Mouse (Mus musculus) embryo, embryonic 10.5 days (tissue): ENCODE data around the gene Ccser1.

Experiments used
- DNase-seq: peaks from one replicate; pipeline ENCODE4 v3.0.0-alpha.2; 2015; ENCODE audit warnings: low spot score

The Ccser1 gene

DNA sequence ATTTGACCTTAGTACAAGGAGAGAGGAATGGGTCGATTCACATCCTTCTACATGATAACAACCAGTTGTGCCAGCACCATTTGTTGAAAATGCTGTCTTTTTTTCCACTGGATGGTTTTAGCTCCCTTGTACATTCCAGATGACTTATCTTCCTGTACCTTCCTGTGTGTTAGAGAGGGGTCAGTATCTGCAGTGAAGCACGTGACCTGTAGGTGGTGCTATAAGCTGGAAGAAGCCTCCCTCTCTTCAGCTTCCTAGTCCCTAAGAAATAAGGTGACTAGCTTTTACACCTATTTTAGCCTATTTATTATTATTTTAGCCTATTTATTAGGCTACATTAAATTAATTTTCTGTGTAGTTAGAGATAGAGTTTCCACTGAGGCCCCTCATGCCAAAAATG, 506.9 kb downstream of the Ccser1 start:
- peak; percentile 50 for DNase-seq

DNA sequence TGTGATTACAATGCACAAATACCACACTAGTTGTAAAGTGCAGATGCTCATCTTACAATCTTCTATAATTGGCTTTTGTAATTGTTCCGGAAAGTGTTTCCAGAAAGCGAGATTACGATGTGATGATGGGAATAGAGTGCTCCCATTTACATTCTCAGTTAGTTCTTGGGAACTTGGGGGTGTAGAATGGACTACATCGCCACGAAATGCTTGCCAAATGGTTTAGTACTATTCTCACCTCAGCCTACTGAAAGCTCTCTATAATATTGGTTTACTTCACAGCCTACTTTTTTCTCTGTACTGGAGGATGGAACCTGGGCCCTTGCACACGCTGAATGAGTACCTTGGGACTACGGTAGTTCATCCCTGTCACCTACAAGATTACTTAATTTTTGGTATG, 522.9 kb downstream of the Ccser1 start:
- DNase-seq: no peak

- no peak for DNase-seq
These were observed 541.1 kb downstream of the Ccser1 start for GRCm38 (mm10) chr6:61721220-61721619.

GRCm38 (mm10) chr6:61729065-61729464, 548.9 kb downstream of the Ccser1 start:
- no peak for DNase-seq

GRCm38 (mm10) chr6:61730088-61730880, 550.2 kb downstream of the Ccser1 start:
- DNase-seq: no peak

DNA sequence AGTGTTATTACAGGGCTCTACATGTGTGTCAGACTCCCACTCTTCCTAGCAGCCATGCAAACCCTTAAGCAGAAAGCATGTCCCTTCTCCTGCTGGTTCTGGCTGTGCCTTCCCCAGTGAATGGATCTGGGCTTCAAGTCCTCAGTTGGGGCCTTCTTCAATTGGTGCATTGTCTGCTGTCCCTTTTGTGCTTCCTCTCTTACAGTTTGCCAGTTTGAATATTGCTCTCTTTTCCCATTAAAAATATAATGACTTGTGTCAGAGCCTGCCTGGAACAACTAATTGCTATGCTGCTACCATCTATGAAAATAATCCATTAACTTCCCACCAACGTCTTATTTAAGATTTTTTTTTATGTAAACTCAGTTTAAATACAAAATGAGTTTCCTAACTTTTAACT, 566.2 kb downstream of the Ccser1 start:
- no peak for DNase-seq

DNA sequence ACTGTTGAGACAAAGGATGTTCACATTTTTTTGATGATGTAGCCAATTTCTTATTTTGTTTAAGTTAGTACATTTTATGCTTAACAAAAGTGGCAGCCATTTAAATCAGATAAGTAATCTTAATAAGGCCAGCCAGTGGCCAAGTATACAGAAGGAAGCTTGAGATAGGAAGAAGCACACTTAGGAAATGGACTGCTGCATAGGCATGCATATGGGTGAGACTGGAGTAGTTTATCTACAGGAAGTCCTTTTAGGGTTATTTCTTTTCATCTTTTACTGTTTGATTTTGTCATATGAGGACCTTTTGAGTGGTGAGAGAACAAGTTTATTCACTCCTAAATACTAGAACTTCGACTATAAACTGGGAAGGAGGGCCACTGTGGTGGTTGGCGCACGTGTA, 582.0 kb downstream of the Ccser1 start:
- no peak for DNase-seq

- DNase-seq: no peak
These were observed 583.3 kb downstream of the Ccser1 start for GRCm38 (mm10) chr6:61763379-61763778.

GRCm38 (mm10) chr6:61765801-61766200, 585.7 kb downstream of the Ccser1 start:
- no peak for DNase-seq

- DNase-seq: no peak
These were observed 587.0 kb downstream of the Ccser1 start for GRCm38 (mm10) chr6:61767151-61767550.

DNA sequence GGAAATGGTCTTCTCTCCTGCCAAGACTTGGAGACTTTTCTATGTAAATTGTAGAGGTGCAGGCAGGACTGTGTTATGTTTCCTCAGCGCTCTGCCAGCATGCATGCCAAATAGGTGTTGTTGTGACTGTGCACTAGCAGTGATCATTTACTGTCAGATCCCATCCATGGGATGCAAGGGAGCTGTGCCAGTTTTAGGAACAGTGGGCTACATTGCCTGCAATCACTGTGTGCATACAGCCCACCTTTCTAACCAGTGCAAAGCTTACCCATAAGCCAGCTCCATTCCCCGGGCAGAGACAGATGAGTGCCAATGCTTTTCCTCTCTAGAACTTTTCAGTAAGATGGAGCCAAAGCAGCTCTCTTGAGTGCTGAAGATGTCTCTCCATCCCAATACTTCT, 606.6 kb downstream of the Ccser1 start:
- no peak for DNase-seq

GRCm38 (mm10) chr6:61800889-61801288, 620.8 kb downstream of the Ccser1 start:
- no peak for DNase-seq

- DNase-seq: no peak
These were observed 625.4 kb downstream of the Ccser1 start for GRCm38 (mm10) chr6:61805481-61805880.

GRCm38 (mm10) chr6:61817716-61818115, 637.6 kb downstream of the Ccser1 start:
- DNase-seq: no peak

DNA sequence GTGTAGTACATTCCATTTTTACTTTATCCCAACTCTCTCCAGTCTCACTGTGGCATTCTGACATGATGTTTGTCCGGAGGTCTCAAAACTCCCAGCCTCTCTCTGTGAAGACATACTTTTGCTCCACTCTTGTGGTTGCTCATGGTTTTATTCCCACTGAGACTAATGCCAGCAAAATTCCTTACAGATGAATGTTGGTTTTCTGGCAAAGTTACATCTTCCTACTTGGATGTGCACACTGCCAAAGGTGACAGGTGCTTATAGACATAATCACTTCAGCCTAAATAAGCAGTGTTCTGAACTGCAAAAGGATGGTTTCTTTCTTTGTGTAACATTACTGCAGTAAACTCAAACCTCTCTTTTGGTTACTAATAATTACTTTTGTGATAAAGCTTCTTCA, 696.2 kb downstream of the Ccser1 start:
- no peak for DNase-seq

DNA sequence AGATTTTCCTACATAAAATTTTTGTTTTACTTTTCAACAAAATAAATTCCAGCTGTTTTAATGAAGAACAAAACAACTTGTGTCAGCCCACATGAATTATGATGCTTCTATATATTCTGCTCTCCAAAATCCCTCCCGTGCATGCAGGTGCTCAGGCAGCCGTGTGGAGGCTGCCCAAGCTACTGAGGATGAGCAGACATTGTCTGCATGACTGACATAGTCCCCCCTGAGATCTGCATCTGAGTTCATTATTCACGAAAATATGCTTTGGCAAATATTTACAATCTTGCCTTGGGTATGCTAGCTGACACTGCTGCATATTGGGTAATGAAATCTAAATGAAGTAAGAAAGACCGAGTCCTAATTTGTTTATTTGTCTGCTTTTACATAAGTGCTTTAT, 718.1 kb downstream of the Ccser1 start:
- no peak for DNase-seq

- peak; percentile 7 for DNase-seq
These were observed 722.6 kb downstream of the Ccser1 start for GRCm38 (mm10) chr6:61902715-61903114.

DNA sequence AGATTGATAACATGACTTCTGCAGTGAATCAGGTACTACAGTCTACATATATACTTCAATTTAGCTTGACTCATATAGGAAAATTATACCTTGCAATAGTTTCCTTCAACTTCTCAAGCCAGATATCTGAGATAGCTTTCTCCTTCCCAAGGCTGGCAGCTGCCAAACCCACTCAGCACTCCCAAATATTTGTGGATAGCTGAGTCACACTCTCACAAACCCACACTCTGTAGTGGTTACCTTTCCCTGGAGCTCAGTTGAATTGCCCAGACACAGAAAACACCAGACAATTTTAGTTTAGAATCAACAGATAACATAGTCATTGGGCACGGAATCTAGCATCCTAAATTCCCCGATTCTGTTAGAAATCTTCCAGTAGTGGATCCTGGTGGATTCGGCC, 732.8 kb downstream of the Ccser1 start:
- DNase-seq: no peak

DNA sequence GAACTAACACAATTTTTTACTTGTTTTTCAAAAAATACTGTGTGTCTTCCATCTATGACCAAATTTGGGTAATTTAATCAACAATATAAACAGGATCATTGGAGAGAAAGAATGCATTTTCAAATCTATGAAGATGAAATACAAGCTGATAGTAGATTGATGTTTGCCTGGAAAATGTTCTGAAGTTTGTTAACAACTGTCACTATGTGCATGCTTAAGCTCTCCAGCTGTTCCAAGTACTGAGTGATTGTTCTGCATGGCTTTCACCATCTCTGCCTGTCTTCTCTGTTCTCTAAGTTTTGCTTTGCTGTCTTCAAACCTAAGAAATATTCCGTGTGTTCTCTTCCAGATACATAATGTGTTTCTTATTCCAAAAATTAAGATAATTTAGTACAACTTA, 751.5 kb downstream of the Ccser1 start:
- DNase-seq: no peak

DNA sequence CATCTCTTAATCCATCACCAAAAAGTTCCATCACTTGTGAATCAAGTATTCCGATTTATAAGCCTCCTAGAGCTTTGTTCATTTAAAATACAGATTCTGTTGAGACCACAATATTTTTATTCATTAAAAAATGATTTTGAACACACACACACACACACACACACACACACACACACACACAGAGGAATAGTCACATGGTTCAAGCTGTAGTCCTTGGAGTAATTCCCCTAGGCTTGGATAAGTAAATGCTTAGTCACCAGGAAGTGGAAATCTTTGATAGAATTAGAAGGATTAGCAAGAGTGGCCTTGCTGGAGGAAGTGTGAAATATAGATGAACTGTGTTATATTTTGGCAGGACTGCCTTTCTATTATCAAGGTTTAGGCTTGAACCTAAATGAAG, 756.5 kb downstream of the Ccser1 start:
- no peak for DNase-seq

GRCm38 (mm10) chr6:61939236-61939635, 759.1 kb downstream of the Ccser1 start:
- DNase-seq: no peak

GRCm38 (mm10) chr6:61953703-61954102, 773.6 kb downstream of the Ccser1 start:
- no peak for DNase-seq

DNA sequence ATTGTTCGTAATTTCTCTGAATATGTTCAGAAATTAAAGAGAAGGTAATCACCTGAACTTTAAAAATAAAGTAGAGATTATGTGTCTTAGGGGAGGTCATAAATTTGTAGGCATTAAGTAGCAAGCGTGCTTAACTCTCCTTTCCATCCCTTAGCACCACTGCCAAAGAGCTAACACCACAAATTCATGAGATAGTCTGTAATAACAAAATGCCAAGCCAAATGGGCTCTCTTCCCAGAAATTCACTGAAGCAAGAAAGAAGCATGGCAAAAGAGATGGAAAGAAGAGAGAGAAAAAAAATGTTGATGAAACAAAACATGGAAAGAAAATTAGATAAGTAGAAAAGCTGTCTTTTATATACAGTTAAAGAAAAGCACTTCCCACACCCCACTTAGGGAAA, 796.8 kb downstream of the Ccser1 start:
- no peak for DNase-seq

GRCm38 (mm10) chr6:61978379-61978778, 798.3 kb downstream of the Ccser1 start:
- peak; percentile 9 for DNase-seq
